Mouse (Mus musculus): Measurements from ENCODE around the gene Trim2.

- TF ChIP-seq CTCF (IDR thresholded peaks at IDR 0.05; ENCODE audit: control insufficient read depth, insufficient read depth, insufficient replicate concordance, low read depth, low read length) (no peak), POLR2A (IDR thresholded peaks at IDR 0.05; ENCODE audit: control insufficient read depth, low read depth, low read length) (no peak)
These were observed 56.4 kb downstream of the Trim2 start for GRCm38 (mm10) chr3:84250275-84250674.

Measured in testis, adult 2 months (tissue).